Mouse (Mus musculus): Measurements from ENCODE around the gene Ctsz.

GRCm38 (mm10) chr2:174396643-174397042 is 42.2 kb downstream of the Ctsz start:
- TF ChIP-seq POLR2A (IDR thresholded peaks at IDR 0.05; ENCODE audit: low read depth, low read length), result no peak
- no peak for TF ChIP-seq CTCF (IDR thresholded peaks at IDR 0.05; ENCODE audit: borderline replicate concordance, insufficient read depth, low read length)

All from embryonic fibroblast, embryonic 13.5 days (primary cell).